Mouse (Mus musculus): ENCODE data around the gene Itga2. TPM values are rescaled to one million over a fixed set of nuclear protein-coding genes. Genes with fewer than 3 reads are reported as not detected.

Gene Itga2
- 0.80 and 2.3 TPM in 2 replicates for polyA plus RNA-seq (2014; fragmentation: Nextera tagmentation; extraction: Ambion mirVana)

GRCm38 (mm10) chr13:114931775-114932294 is at the start of gene Itga2:
Gene Itga2, minus strand, starts transcription at chr13:114932100.
- Histone ChIP-seq H3K9ac (ENCODE audit: low read depth, low read length) (peak within 1 kb of the TSS; percentile 27; the same call in 1 of the 2 replicates), H3K4me2 (replicated peaks; ENCODE audit: low read depth, low read length) (peak within 1 kb of the TSS; percentile 69), H3K4me1 (replicated peaks; ENCODE audit: control insufficient read depth, insufficient read depth, low read length) (no peaks in the 10 kb centered on the region), H3K27ac (ENCODE audit: low read depth, low read length) (no peak within 1 kb of the TSS; the same call in 1 of the 2 replicates), H3K4me3 (ENCODE audit: low read depth, low read length) (peak within 1 kb of the TSS; percentile 35), H3K36me3 (ENCODE audit: control insufficient read depth, insufficient read depth, low read length) (no peaks in the 10 kb centered on the region), H3K27me3 (ENCODE audit: control insufficient read depth, insufficient read depth, low read length) (no peaks in the 10 kb centered on the region), H3K9me3 (ENCODE audit: control insufficient read depth, low read length) (no peaks in the 10 kb centered on the region)
- 2% methylated on average over 28 of the region's 28 CpGs for WGBS
- DNase-seq (ENCODE audit: low spot score) (peak; percentile 71), ATAC-seq (ENCODE audit: low FRiP score) (peak; percentile 84)

- ATAC-seq (ENCODE audit: low FRiP score) = no peak; the same call in 1 of the 2 replicates
- H3K9ac ChIP-seq (ENCODE audit: low read depth, low read length) = no peak overlapping the region
- 47% methylated on average over 9 of the region's 10 CpGs for WGBS
- peak; percentile 39 for DNase-seq (ENCODE audit: low spot score)
- no peak overlapping the region for H3K4me3 ChIP-seq (ENCODE audit: low read depth, low read length)
- no peak overlapping the region for H3K4me2 ChIP-seq (replicated peaks; ENCODE audit: low read depth, low read length)
- H3K27ac ChIP-seq (ENCODE audit: low read depth, low read length) = no peak overlapping the region
- H3K27me3 ChIP-seq (ENCODE audit: control insufficient read depth, insufficient read depth, low read length) = no peaks in the 10 kb centered on the region
- no peaks in the 10 kb centered on the region for H3K36me3 ChIP-seq (ENCODE audit: control insufficient read depth, insufficient read depth, low read length)
- H3K9me3 ChIP-seq (ENCODE audit: control insufficient read depth, low read length) = no peaks in the 10 kb centered on the region
- H3K4me1 ChIP-seq (replicated peaks; ENCODE audit: control insufficient read depth, insufficient read depth, low read length) = no peaks in the 10 kb centered on the region
These were observed 49.0 kb upstream of the Itga2 start for GRCm38 (mm10) chr13:114980831-114981419.

DNA sequence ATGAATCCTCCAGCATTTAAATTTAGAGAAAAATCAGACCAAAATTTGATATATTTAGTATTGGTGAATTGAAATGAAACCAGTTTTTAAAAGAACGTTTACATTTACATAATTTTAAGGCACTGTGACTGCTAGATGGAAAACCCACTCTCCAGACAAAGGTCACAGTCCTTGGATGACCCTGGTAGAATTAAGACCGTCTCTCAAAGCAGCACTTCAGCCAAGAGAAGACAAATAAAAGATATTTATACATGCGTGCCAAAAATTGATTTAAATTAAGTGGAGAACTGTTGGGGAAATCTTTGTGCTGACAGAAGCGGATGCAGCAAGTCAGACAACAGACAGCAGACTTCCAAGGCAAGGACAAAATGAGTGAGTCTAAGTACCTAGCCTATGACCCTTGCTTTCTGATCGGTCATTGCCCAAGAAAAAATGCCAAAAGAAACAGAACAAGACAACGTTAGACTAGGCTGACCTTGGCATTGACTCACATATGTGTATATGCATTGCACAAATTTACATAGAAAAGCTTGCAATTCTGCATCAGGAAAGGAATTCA is 42.7 kb upstream of the Itga2 start:
- Histone ChIP-seq H3K4me2 (replicated peaks; ENCODE audit: low read depth, low read length) (no peak overlapping the region), H3K9me3 (ENCODE audit: control insufficient read depth, low read length) (no peaks in the 10 kb centered on the region), H3K36me3 (ENCODE audit: control insufficient read depth, insufficient read depth, low read length) (no peaks in the 10 kb centered on the region), H3K27me3 (ENCODE audit: control insufficient read depth, insufficient read depth, low read length) (no peaks in the 10 kb centered on the region), H3K4me3 (ENCODE audit: low read depth, low read length) (no peak overlapping the region), H3K4me1 (replicated peaks; ENCODE audit: control insufficient read depth, insufficient read depth, low read length) (no peaks in the 10 kb centered on the region), H3K27ac (ENCODE audit: low read depth, low read length) (no peak overlapping the region), H3K9ac (ENCODE audit: low read depth, low read length) (no peak overlapping the region)
- 74% methylated on average over 6 of the region's 6 CpGs for WGBS
- no peak for DNase-seq (ENCODE audit: low spot score)
- no peak for ATAC-seq (ENCODE audit: low FRiP score)

DNA sequence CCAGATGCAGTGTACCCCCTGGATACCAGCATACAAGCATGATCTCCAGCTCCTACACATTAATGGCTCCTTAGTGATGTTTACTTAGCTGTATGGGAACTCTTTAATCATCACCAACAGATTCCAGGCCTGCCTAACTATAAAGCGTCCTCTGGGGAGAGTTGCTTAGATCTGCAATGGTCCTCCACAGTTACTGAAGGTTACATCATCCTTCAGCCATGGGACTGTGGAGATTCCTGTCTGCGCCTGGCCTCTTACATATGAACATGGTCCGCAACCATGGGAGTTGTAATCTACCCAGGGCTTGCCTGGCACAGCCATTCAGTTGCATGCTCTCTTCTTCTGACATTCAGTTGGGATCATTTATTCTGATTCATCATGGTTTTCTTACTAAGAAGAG is 40.0 kb upstream of the Itga2 start:
- H3K4me2 ChIP-seq (replicated peaks; ENCODE audit: low read depth, low read length) = no peak overlapping the region
- H3K9me3 ChIP-seq (ENCODE audit: control insufficient read depth, low read length) = no peaks in the 10 kb centered on the region
- H3K27me3 ChIP-seq (ENCODE audit: control insufficient read depth, insufficient read depth, low read length) = no peaks in the 10 kb centered on the region
- ATAC-seq (ENCODE audit: low FRiP score) (no peak), DNase-seq (ENCODE audit: low spot score) (no peak)
- H3K36me3 ChIP-seq (ENCODE audit: control insufficient read depth, insufficient read depth, low read length) = no peaks in the 10 kb centered on the region
- 91% methylated on average over 3 of the region's 3 CpGs for WGBS
- no peak overlapping the region for H3K27ac ChIP-seq (ENCODE audit: low read depth, low read length)
- H3K4me3 ChIP-seq (ENCODE audit: low read depth, low read length) = no peak overlapping the region
- no peaks in the 10 kb centered on the region for H3K4me1 ChIP-seq (replicated peaks; ENCODE audit: control insufficient read depth, insufficient read depth, low read length)
- H3K9ac ChIP-seq (ENCODE audit: low read depth, low read length) = no peak overlapping the region

- Histone ChIP-seq H3K9me3 (ENCODE audit: control insufficient read depth, low read length) (no peaks in the 10 kb centered on the region), H3K4me2 (replicated peaks; ENCODE audit: low read depth, low read length) (no peak overlapping the region), H3K36me3 (ENCODE audit: control insufficient read depth, insufficient read depth, low read length) (no peaks in the 10 kb centered on the region), H3K9ac (ENCODE audit: low read depth, low read length) (no peak overlapping the region), H3K27ac (ENCODE audit: low read depth, low read length) (no peak overlapping the region), H3K4me1 (replicated peaks; ENCODE audit: control insufficient read depth, insufficient read depth, low read length) (no peaks in the 10 kb centered on the region), H3K27me3 (ENCODE audit: control insufficient read depth, insufficient read depth, low read length) (no peaks in the 10 kb centered on the region), H3K4me3 (ENCODE audit: low read depth, low read length) (no peak overlapping the region)
- ATAC-seq (ENCODE audit: low FRiP score) (peak; percentile 83), DNase-seq (ENCODE audit: low spot score) (peak; percentile 84)
- 41% methylated on average over 2 of the region's 2 CpGs for WGBS
These were observed 32.3 kb upstream of the Itga2 start for GRCm38 (mm10) chr13:114964233-114964632.

DNA sequence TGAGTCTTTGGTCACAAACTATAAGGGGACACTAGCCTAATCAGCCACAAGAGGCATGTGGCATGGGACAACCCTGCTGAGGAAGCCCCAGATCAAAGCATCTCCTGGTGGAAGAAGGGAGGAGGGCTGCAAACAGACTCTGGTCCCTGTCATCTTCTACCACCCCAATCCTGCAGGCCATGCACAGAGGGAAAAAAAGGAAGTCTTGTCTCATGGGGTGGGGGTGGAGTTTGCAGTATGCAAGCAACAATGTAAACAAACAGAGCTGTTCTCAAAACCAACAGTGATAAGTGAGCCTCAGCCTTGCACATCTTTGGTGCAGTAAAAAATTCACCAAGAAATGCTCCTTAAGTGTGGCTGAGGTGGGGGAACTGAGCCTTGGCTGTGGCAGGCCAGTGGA is 22.6 kb upstream of the Itga2 start:
- DNase-seq (ENCODE audit: low spot score) (no peak), ATAC-seq (ENCODE audit: low FRiP score) (no peak)
- no peaks in the 10 kb centered on the region for H3K4me1 ChIP-seq (replicated peaks; ENCODE audit: control insufficient read depth, insufficient read depth, low read length)
- H3K27me3 ChIP-seq (ENCODE audit: control insufficient read depth, insufficient read depth, low read length) = no peaks in the 10 kb centered on the region
- H3K36me3 ChIP-seq (ENCODE audit: control insufficient read depth, insufficient read depth, low read length) = no peaks in the 10 kb centered on the region
- H3K4me3 ChIP-seq (ENCODE audit: low read depth, low read length) = no peak overlapping the region
- H3K27ac ChIP-seq (ENCODE audit: low read depth, low read length) = no peak overlapping the region
- H3K9me3 ChIP-seq (ENCODE audit: control insufficient read depth, low read length) = no peaks in the 10 kb centered on the region
- H3K4me2 ChIP-seq (replicated peaks; ENCODE audit: low read depth, low read length) = no peak overlapping the region
- H3K9ac ChIP-seq (ENCODE audit: low read depth, low read length) = no peak overlapping the region

DNA sequence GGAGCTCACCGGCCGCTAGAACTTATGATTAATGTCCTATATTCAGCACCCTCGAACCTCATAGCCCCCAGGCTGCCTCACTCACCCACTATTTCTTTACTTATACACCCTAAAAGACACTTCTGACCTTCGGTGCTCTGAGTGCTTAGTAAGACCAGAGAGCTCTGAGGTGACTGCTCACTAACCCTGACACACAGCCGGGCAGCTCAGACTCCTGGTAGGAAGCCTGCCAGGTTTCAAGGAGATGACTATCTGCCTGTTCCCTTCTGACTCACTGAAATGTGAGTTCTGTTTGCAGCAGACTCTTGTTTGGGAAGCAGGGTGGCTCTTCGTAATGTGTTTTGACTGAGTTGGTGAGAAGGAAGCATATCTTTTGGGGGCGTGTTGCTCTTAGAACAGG is 1.6 kb upstream of the Itga2 start:
- DNase-seq (ENCODE audit: low spot score) = no peak
- no peak overlapping the region for H3K4me2 ChIP-seq (replicated peaks; ENCODE audit: low read depth, low read length)
- H3K27ac ChIP-seq (ENCODE audit: low read depth, low read length) = no peak overlapping the region
- H3K9me3 ChIP-seq (ENCODE audit: control insufficient read depth, low read length) = no peaks in the 10 kb centered on the region
- H3K9ac ChIP-seq (ENCODE audit: low read depth, low read length) = no peak overlapping the region
- no peaks in the 10 kb centered on the region for H3K36me3 ChIP-seq (ENCODE audit: control insufficient read depth, insufficient read depth, low read length)
- no peak overlapping the region for H3K4me3 ChIP-seq (ENCODE audit: low read depth, low read length)
- no peaks in the 10 kb centered on the region for H3K4me1 ChIP-seq (replicated peaks; ENCODE audit: control insufficient read depth, insufficient read depth, low read length)
- H3K27me3 ChIP-seq (ENCODE audit: control insufficient read depth, insufficient read depth, low read length) = no peaks in the 10 kb centered on the region
- ATAC-seq (ENCODE audit: low FRiP score) = no peak
- 90% methylated on average over 7 of the region's 7 CpGs for WGBS

DNA sequence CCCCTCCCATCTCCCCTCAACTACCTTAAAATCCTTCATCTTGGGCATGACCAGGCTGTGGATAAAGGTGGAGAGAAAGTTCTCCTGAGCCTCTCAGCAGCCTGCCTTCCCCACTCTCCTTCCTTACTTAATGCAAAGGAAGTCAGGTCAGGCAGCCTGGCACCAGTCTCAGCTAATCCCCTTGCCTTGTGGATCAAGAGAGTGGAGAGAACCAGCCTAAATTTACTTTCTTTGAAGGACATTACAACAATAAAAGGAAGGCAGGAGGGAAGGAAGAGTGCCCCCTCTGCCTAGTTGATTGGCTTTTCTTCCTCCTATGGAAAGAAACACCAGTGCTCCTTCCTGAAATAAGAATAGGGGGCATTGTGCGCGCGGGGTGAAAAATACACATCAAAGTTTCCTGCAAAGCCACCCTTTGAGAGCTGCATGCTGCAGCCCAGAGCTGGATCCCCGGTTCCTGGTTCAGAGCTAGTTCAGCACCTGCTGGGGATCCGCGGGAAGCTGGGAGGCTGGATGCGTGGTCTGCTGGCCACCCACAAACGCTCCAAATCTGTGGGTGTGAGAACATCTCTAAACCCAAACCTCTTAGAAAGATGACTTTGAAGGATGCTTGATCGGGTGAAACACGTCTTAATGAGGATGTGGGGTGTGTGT is 777 bp downstream of the Itga2 start:
- DNase-seq (ENCODE audit: low spot score) (peak; percentile 48), ATAC-seq (ENCODE audit: low FRiP score) (peak; percentile 46; the same call in 1 of the 2 replicates)
- WGBS = 4% methylated on average over 10 of the region's 10 CpGs
- H3K27me3 ChIP-seq (ENCODE audit: control insufficient read depth, insufficient read depth, low read length) = no peaks in the 10 kb centered on the region
- H3K4me3 ChIP-seq (ENCODE audit: low read depth, low read length) = peak overlapping the region; percentile 35
- peak overlapping the region; percentile 27; the same call in 1 of the 2 replicates for H3K9ac ChIP-seq (ENCODE audit: low read depth, low read length)
- no peaks in the 10 kb centered on the region for H3K9me3 ChIP-seq (ENCODE audit: control insufficient read depth, low read length)
- no peaks in the 10 kb centered on the region for H3K36me3 ChIP-seq (ENCODE audit: control insufficient read depth, insufficient read depth, low read length)
- no peak overlapping the region for H3K27ac ChIP-seq (ENCODE audit: low read depth, low read length)
- no peaks in the 10 kb centered on the region for H3K4me1 ChIP-seq (replicated peaks; ENCODE audit: control insufficient read depth, insufficient read depth, low read length)
- peak overlapping the region; percentile 69 for H3K4me2 ChIP-seq (replicated peaks; ENCODE audit: low read depth, low read length)
